Mouse (Mus musculus): ENCODE data around the gene Gm9857. TPM values are rescaled to one million over a fixed set of nuclear protein-coding genes. Genes with fewer than 3 reads are reported as not detected.

Gene Gm9857
- polyA plus RNA-seq (2014; fragmentation: Nextera tagmentation; extraction: Ambion mirVana) = not detected in 2 replicates

GRCm38 (mm10) chr3:108940001-108940633 is at the start of gene Gm9857:
Gm9857 (minus strand) TSS chr3:108940445.
- ATAC-seq (ENCODE audit: insufficient number of reproducible peaks, insufficient read depth, low FRiP score, low read depth) = peak; percentile 13; the same call in 1 of the 2 replicates
- Histone ChIP-seq H3K9ac (ENCODE audit: low read length) (no peak within 1 kb of the TSS), H3K27ac (replicated peaks in 1 of 2; ENCODE audit: control insufficient read depth in 1 of 2, insufficient read depth in 1 of 2, low read depth in 2 of 2, low read length in 2 of 2) (no peak within 1 kb of the TSS), H3K36me3 (ENCODE audit: control insufficient read depth, insufficient read depth, low read length) (no peaks in the 10 kb centered on the region), H3K4me3 (ENCODE audit: control insufficient read depth in 1 of 2, insufficient read depth in 1 of 2, low read depth in 1 of 2, low read length in 2 of 2) (peak within 1 kb of the TSS; percentile 23 to 34), H3K4me1 (ENCODE audit: control insufficient read depth in 2 of 2, insufficient read depth in 2 of 2, low read length in 2 of 2) (peaks cover 0 to 3% of the 10 kb centered on the region in 2 experiments; a peak in 1 of 4 replicates), H3K27me3 (ENCODE audit: control insufficient read depth, insufficient read depth, low read length) (no peaks in the 10 kb centered on the region), H3K9me3 (ENCODE audit: control insufficient read depth, low read length) (no peaks in the 10 kb centered on the region), H3K4me2 (ENCODE audit: low read length) (peak within 1 kb of the TSS; percentile 70)
- 40% methylated on average over 51 of the region's 59 CpGs for whole genome bisulfite sequencing

- Histone ChIP-seq H3K9me3 (ENCODE audit: control insufficient read depth, low read length) (no peaks in the 10 kb centered on the region), H3K4me2 (ENCODE audit: low read length) (no peak overlapping the region), H3K27ac (replicated peaks in 1 of 2; ENCODE audit: control insufficient read depth in 1 of 2, insufficient read depth in 1 of 2, low read depth in 2 of 2, low read length in 2 of 2) (no peak overlapping the region), H3K27me3 (ENCODE audit: control insufficient read depth, insufficient read depth, low read length) (no peaks in the 10 kb centered on the region), H3K4me3 (ENCODE audit: control insufficient read depth in 1 of 2, insufficient read depth in 1 of 2, low read depth in 1 of 2, low read length in 2 of 2) (no peak overlapping the region), H3K4me1 (ENCODE audit: control insufficient read depth in 2 of 2, insufficient read depth in 2 of 2, low read length in 2 of 2) (no peaks in the 10 kb centered on the region), H3K9ac (ENCODE audit: low read length) (no peak overlapping the region), H3K36me3 (ENCODE audit: control insufficient read depth, insufficient read depth, low read length) (peaks cover 48% of the 10 kb centered on the region)
- WGBS = 73% methylated on average over 12 of the region's 12 CpGs
- no peak for ATAC-seq (ENCODE audit: insufficient number of reproducible peaks, insufficient read depth, low FRiP score, low read depth)
Measured at GRCm38 (mm10) chr3:108987009-108987659, 46.9 kb upstream of the Gm9857 start.

- Histone ChIP-seq H3K27me3 (ENCODE audit: control insufficient read depth, insufficient read depth, low read length) (no peaks in the 10 kb centered on the region), H3K4me3 (ENCODE audit: control insufficient read depth in 1 of 2, insufficient read depth in 1 of 2, low read depth in 1 of 2, low read length in 2 of 2) (no peak overlapping the region), H3K4me2 (ENCODE audit: low read length) (no peak overlapping the region), H3K36me3 (ENCODE audit: control insufficient read depth, insufficient read depth, low read length) (peaks cover 42% of the 10 kb centered on the region), H3K9ac (ENCODE audit: low read length) (no peak overlapping the region), H3K27ac (replicated peaks in 1 of 2; ENCODE audit: control insufficient read depth in 1 of 2, insufficient read depth in 1 of 2, low read depth in 2 of 2, low read length in 2 of 2) (no peak overlapping the region), H3K9me3 (ENCODE audit: control insufficient read depth, low read length) (no peaks in the 10 kb centered on the region), H3K4me1 (ENCODE audit: control insufficient read depth in 2 of 2, insufficient read depth in 2 of 2, low read length in 2 of 2) (no peaks in the 10 kb centered on the region)
- ATAC-seq (ENCODE audit: insufficient number of reproducible peaks, insufficient read depth, low FRiP score, low read depth) = no peak
- 67% methylated on average over 1 of the region's 1 CpGs for WGBS
Measured at GRCm38 (mm10) chr3:108986534-108986933, 46.3 kb upstream of the Gm9857 start.

GRCm38 (mm10) chr3:108983989-108984388 is 43.7 kb upstream of the Gm9857 start:
- 41% methylated on average over 5 of the region's 5 CpGs for WGBS
- H3K4me3 ChIP-seq (ENCODE audit: control insufficient read depth in 1 of 2, insufficient read depth in 1 of 2, low read depth in 1 of 2, low read length in 2 of 2) = no peak overlapping the region
- H3K4me2 ChIP-seq (ENCODE audit: low read length) = no peak overlapping the region
- no peak overlapping the region for H3K9ac ChIP-seq (ENCODE audit: low read length)
- no peaks in the 10 kb centered on the region for H3K9me3 ChIP-seq (ENCODE audit: control insufficient read depth, low read length)
- peaks cover 43% of the 10 kb centered on the region for H3K36me3 ChIP-seq (ENCODE audit: control insufficient read depth, insufficient read depth, low read length)
- no peak for ATAC-seq (ENCODE audit: insufficient number of reproducible peaks, insufficient read depth, low FRiP score, low read depth)
- no peaks in the 10 kb centered on the region for H3K27me3 ChIP-seq (ENCODE audit: control insufficient read depth, insufficient read depth, low read length)
- no peaks in the 10 kb centered on the region for H3K4me1 ChIP-seq (ENCODE audit: control insufficient read depth in 2 of 2, insufficient read depth in 2 of 2, low read length in 2 of 2)
- H3K27ac ChIP-seq (replicated peaks in 1 of 2; ENCODE audit: control insufficient read depth in 1 of 2, insufficient read depth in 1 of 2, low read depth in 2 of 2, low read length in 2 of 2) = no peak overlapping the region

DNA sequence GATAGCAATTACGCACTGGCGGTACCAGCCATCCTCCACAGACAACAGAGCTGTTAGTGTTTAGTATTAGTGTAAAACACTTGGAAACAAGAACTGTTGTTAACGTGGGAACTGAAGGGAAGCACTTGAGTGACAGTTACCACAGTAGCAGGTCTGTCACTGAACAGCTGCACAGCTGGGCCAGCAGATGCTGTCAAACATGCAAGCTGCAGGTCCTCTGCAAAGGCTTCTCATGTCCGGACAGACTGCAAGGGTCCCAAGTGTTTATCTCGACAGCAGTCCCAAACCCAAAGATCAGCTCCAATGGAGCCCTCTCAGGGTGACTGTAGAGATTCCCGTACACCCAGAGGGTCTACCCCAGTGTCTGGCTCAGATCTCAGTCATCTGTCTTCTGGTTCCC is 41.7 kb upstream of the Gm9857 start:
- WGBS = 67% methylated on average over 6 of the region's 6 CpGs
- H3K4me2 ChIP-seq (ENCODE audit: low read length) = no peak overlapping the region
- no peak overlapping the region for H3K9ac ChIP-seq (ENCODE audit: low read length)
- peaks cover 48% of the 10 kb centered on the region for H3K36me3 ChIP-seq (ENCODE audit: control insufficient read depth, insufficient read depth, low read length)
- ATAC-seq (ENCODE audit: insufficient number of reproducible peaks, insufficient read depth, low FRiP score, low read depth) = no peak
- no peaks in the 10 kb centered on the region for H3K4me1 ChIP-seq (ENCODE audit: control insufficient read depth in 2 of 2, insufficient read depth in 2 of 2, low read length in 2 of 2)
- no peaks in the 10 kb centered on the region for H3K27me3 ChIP-seq (ENCODE audit: control insufficient read depth, insufficient read depth, low read length)
- H3K4me3 ChIP-seq (ENCODE audit: control insufficient read depth in 1 of 2, insufficient read depth in 1 of 2, low read depth in 1 of 2, low read length in 2 of 2) = no peak overlapping the region
- no peak overlapping the region for H3K27ac ChIP-seq (replicated peaks in 1 of 2; ENCODE audit: control insufficient read depth in 1 of 2, insufficient read depth in 1 of 2, low read depth in 2 of 2, low read length in 2 of 2)
- H3K9me3 ChIP-seq (ENCODE audit: control insufficient read depth, low read length) = no peaks in the 10 kb centered on the region

GRCm38 (mm10) chr3:108977340-108978030 is 37.2 kb upstream of the Gm9857 start:
- Histone ChIP-seq H3K27ac (replicated peaks in 1 of 2; ENCODE audit: control insufficient read depth in 1 of 2, insufficient read depth in 1 of 2, low read depth in 2 of 2, low read length in 2 of 2) (no peak overlapping the region), H3K4me1 (ENCODE audit: control insufficient read depth in 2 of 2, insufficient read depth in 2 of 2, low read length in 2 of 2) (no peaks in the 10 kb centered on the region), H3K9ac (ENCODE audit: low read length) (no peak overlapping the region), H3K4me3 (ENCODE audit: control insufficient read depth in 1 of 2, insufficient read depth in 1 of 2, low read depth in 1 of 2, low read length in 2 of 2) (no peak overlapping the region), H3K4me2 (ENCODE audit: low read length) (no peak overlapping the region), H3K36me3 (ENCODE audit: control insufficient read depth, insufficient read depth, low read length) (peaks cover 53% of the 10 kb centered on the region), H3K27me3 (ENCODE audit: control insufficient read depth, insufficient read depth, low read length) (no peaks in the 10 kb centered on the region), H3K9me3 (ENCODE audit: control insufficient read depth, low read length) (no peaks in the 10 kb centered on the region)
- no peak for ATAC-seq (ENCODE audit: insufficient number of reproducible peaks, insufficient read depth, low FRiP score, low read depth)
- WGBS = 93% methylated on average over 13 of the region's 13 CpGs

GRCm38 (mm10) chr3:108974920-108975485 is 34.8 kb upstream of the Gm9857 start:
- H3K9me3 ChIP-seq (ENCODE audit: control insufficient read depth, low read length) = no peaks in the 10 kb centered on the region
- H3K27me3 ChIP-seq (ENCODE audit: control insufficient read depth, insufficient read depth, low read length) = no peaks in the 10 kb centered on the region
- ATAC-seq (ENCODE audit: insufficient number of reproducible peaks, insufficient read depth, low FRiP score, low read depth) = no peak
- 82% methylated on average over 15 of the region's 15 CpGs for WGBS
- H3K9ac ChIP-seq (ENCODE audit: low read length) = no peak overlapping the region
- no peak overlapping the region for H3K4me2 ChIP-seq (ENCODE audit: low read length)
- no peak overlapping the region for H3K4me3 ChIP-seq (ENCODE audit: control insufficient read depth in 1 of 2, insufficient read depth in 1 of 2, low read depth in 1 of 2, low read length in 2 of 2)
- no peaks in the 10 kb centered on the region for H3K4me1 ChIP-seq (ENCODE audit: control insufficient read depth in 2 of 2, insufficient read depth in 2 of 2, low read length in 2 of 2)
- H3K27ac ChIP-seq (replicated peaks in 1 of 2; ENCODE audit: control insufficient read depth in 1 of 2, insufficient read depth in 1 of 2, low read depth in 2 of 2, low read length in 2 of 2) = no peak overlapping the region
- peaks cover 48% of the 10 kb centered on the region for H3K36me3 ChIP-seq (ENCODE audit: control insufficient read depth, insufficient read depth, low read length)

Measured in heart, embryonic 14.5 days (tissue).